Mouse (Mus musculus) thymus, postnatal 14 days (tissue): ENCODE data around the gene Srd5a1.
A peak's percentile ranks its signal among the peaks of the same experiment; 100 is the strongest.
"Not testable (repeated sequence)": the region's sequence is repeated elsewhere in the genome, so short reads cannot be mapped to it uniquely, and the experiment has no call there.

Experiments used
- DNase-seq: peaks from one replicate; pipeline ENCODE4 v3.0.0; 2021

Srd5a1 gene

GRCm38 (mm10) chr13:69565401-69565800, 45.8 kb downstream of the Srd5a1 start:
- not testable (repeated sequence) for DNase-seq

- no peak for DNase-seq
These were observed 46.7 kb downstream of the Srd5a1 start for GRCm38 (mm10) chr13:69564573-69564972.

GRCm38 (mm10) chr13:69563905-69564304, 47.3 kb downstream of the Srd5a1 start:
- no peak for DNase-seq

- DNase-seq: no peak
These were observed 48.3 kb downstream of the Srd5a1 start for GRCm38 (mm10) chr13:69562654-69563574.

GRCm38 (mm10) chr13:69562004-69562403, 49.2 kb downstream of the Srd5a1 start:
- no peak for DNase-seq

GRCm38 (mm10) chr13:69559291-69559961, 51.8 kb downstream of the Srd5a1 start:
- DNase-seq: no peak

GRCm38 (mm10) chr13:69558098-69558660, 53.1 kb downstream of the Srd5a1 start:
- no peak for DNase-seq

- DNase-seq: no peak
These were observed 54.5 kb downstream of the Srd5a1 start for GRCm38 (mm10) chr13:69556728-69557127.

GRCm38 (mm10) chr13:69555957-69556482, 55.2 kb downstream of the Srd5a1 start:
- no peak for DNase-seq

GRCm38 (mm10) chr13:69555045-69555444, 56.2 kb downstream of the Srd5a1 start:
- no peak for DNase-seq

GRCm38 (mm10) chr13:69554255-69554654, 57.0 kb downstream of the Srd5a1 start:
- DNase-seq: no peak

- DNase-seq: no peak
These were observed 58.2 kb downstream of the Srd5a1 start for GRCm38 (mm10) chr13:69553024-69553423.

GRCm38 (mm10) chr13:69550831-69551230, 60.4 kb downstream of the Srd5a1 start:
- DNase-seq: no peak

- DNase-seq: no peak
These were observed 61.3 kb downstream of the Srd5a1 start for GRCm38 (mm10) chr13:69549980-69550379.

GRCm38 (mm10) chr13:69547488-69548180, 63.6 kb downstream of the Srd5a1 start:
- no peak for DNase-seq

GRCm38 (mm10) chr13:69545019-69545418, 66.2 kb downstream of the Srd5a1 start:
- DNase-seq: peak; percentile 70

- no peak for DNase-seq
These were observed 67.6 kb downstream of the Srd5a1 start for GRCm38 (mm10) chr13:69543595-69543994.

- no peak for DNase-seq
These were observed 68.5 kb downstream of the Srd5a1 start for GRCm38 (mm10) chr13:69542571-69543352.

GRCm38 (mm10) chr13:69541776-69542175, 69.5 kb downstream of the Srd5a1 start:
- DNase-seq: no peak

- DNase-seq: no peak
These were observed 70.0 kb downstream of the Srd5a1 start for GRCm38 (mm10) chr13:69541209-69541608.

GRCm38 (mm10) chr13:69538327-69538726, 72.9 kb downstream of the Srd5a1 start:
- no peak for DNase-seq

- DNase-seq: no peak
These were observed 73.9 kb downstream of the Srd5a1 start for GRCm38 (mm10) chr13:69537366-69537765.
